Mouse (Mus musculus) cerebellum, postnatal 36 days (tissue): ENCODE measurements at regions not wholly inside any gene's neighbourhood (a gene's known extent, or its start where the extent isn't known, plus 50 kb on each side); places are given as distances from the start of the nearest gene placed in this dataset.

ENCODE experiments used
- DNase-seq, 2 experiments: peaks; one replicate each; pipeline ENCODE4 v3.0.0; 2021 to 2022; ENCODE audit warnings: mixed read lengths in 2 of 2

DNA sequence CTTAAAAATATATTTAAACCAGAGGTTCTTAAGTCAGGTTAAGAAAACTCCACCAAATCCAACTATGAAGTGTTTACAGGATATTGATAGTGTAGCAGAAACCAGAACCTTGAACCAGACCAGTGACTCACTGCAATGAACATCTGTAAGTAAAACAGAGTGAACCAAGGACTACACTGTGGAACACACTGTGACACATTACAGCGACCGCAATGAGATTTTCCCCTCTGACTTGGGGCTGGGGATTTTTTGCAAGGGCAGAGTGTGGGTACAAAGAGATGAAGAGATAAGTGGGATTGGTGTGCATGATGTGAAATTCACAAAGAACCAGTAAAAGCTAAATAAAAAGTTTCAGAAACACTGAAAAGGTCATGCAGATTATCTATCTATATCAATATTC is 73.0 kb upstream of the Nrn1 start:
- no peak for DNase-seq

DNA sequence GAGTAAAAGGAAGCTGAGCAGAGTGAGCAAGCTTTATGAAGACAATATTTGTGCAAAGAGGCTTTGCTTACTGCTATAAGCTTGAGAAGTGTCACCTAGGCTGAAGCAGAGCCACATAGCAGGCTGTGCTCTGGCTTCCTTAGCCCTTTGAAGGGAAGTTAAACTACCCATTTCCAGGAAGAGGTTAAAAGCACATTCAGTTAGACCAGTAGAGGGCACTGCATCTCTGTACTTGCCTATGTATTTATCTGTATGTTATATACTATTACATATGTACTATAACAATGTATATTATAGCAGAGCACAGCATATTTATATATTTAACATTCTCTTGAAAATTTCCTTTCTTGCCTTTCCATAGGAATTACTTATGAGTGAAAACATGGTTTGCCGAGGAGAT is 54.4 kb upstream of the Nrn1 start:
- DNase-seq = peak in 1 of 2 experiments; percentile 9
